Mouse (Mus musculus): ENCODE data around the gene Cbx4.

GRCm38 (mm10) chr11:119087301-119088082, 1.5 kb upstream of the Cbx4 start:
- TF ChIP-seq FLI1 (IDR thresholded peaks at IDR 0.05; ENCODE audit: low read length) (no peak), GATA1 (IDR thresholded peaks at IDR 0.05; ENCODE audit: borderline replicate concordance, low read length) (no peak)

Measured in megakaryocyte, embryonic 14.5 days (primary cell).